22 mouse cellular contexts compared by ENCODE assay signal in the genomic region with DNA sequence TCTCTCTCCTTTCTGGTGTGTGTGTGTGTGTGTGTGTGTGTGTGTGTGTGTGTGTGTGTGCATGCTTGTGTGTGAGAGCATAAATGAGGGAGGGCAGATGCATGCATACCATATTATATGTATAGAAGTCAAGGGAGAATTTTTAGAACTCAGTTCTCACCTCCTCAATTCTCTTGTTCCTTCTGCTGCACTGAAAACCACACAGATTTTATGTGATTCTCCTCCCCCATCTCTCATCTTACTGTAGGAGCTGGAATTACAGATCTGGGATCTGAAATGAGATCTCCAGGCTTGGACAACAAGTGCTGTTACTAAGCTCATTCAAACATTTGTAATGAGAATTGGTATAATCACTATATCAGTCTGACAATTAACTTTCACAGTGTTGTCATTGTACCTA.
"Had no signal": no experiment of that assay in that cellular context is flagged by ENCODE, and none has a peak within 500 bp of the region (broad histone marks: within the 10 kb centered on the region; RNA-seq: fewer than 3 reads in every experiment).

No protein-coding gene starts in this region.

- ATAC-seq: hindbrain, embryonic 16.5 days; hindbrain, postnatal 0 days; inflammation-experienced regulatory T-cells, adult 6 months; intestine, embryonic 15.5 days; intestine, embryonic 16.5 days; intestine, postnatal 0 days had no signal

- DNase-seq: heart, postnatal 10 days; heart, postnatal 14 days; heart, postnatal 36 days; heart, postnatal 4 days; kidney, adult 11 months; kidney, adult 18-20 months; kidney, adult 2 months; kidney, adult 8-10 months; kidney, adult 9 months; kidney, postnatal 10 days; kidney, postnatal 14 days; kidney, postnatal 25 days; kidney, postnatal 36 days; kidney, postnatal 4 days; layer of hippocampus, adult 9-11 months; layer of hippocampus, postnatal 36 days had no signal
